Mouse (Mus musculus) splenic B cell, adult 2 months (primary cell): ENCODE data around the gene Rad51d.
"Not testable (repeated sequence)": the region's sequence is repeated elsewhere in the genome, so short reads cannot be mapped to it uniquely, and the experiment has no call there.

Source experiments
- DNase-seq: peaks from one replicate; pipeline ENCODE4 v3.0.0-alpha.2; 2011; ENCODE audit warnings: low read depth, low spot score
- H3K27me3 ChIP-seq: 2 replicates; pipeline ENCODE4 v1.6.1; 2012; ENCODE audit warnings: mild to moderate bottlenecking, low read length, moderate library complexity, mixed read lengths; ENCODE audit not compliant: control insufficient read depth, poor library complexity, insufficient read depth, severe bottlenecking
- H3K36me3 ChIP-seq: 2 replicates; pipeline ENCODE4 v1.6.1; 2012; ENCODE audit warnings: mild to moderate bottlenecking, low read length, moderate library complexity, mixed read lengths; ENCODE audit not compliant: control insufficient read depth, poor library complexity, insufficient read depth, severe bottlenecking

Gene Rad51d

GRCm38 (mm10) chr11:82854111-82854510, 36.3 kb downstream of the Rad51d start:
- H3K27me3 ChIP-seq = no peaks in the 10 kb centered on the region
- no peak for DNase-seq

GRCm38 (mm10) chr11:82852958-82853357, 37.5 kb downstream of the Rad51d start:
- no peak for DNase-seq

More at GRCm38 (mm10) chr11:82854111-82854510, 36.3 kb downstream of the Rad51d start:
- H3K36me3 ChIP-seq = no peaks in the 10 kb centered on the region

GRCm38 (mm10) chr11:82852540-82852939, 37.9 kb downstream of the Rad51d start:
- Histone ChIP-seq H3K27me3 (no peaks in the 10 kb centered on the region), H3K36me3 (no peaks in the 10 kb centered on the region)
- DNase-seq = no peak

More at GRCm38 (mm10) chr11:82852958-82853357, 37.5 kb downstream of the Rad51d start:
- Histone ChIP-seq H3K27me3 (no peaks in the 10 kb centered on the region), H3K36me3 (no peaks in the 10 kb centered on the region)

- H3K36me3 ChIP-seq = no peaks in the 10 kb centered on the region
- no peak for DNase-seq
- no peaks in the 10 kb centered on the region for H3K27me3 ChIP-seq
Observed at GRCm38 (mm10) chr11:82852115-82852514, 38.3 kb downstream of the Rad51d start.

- Histone ChIP-seq H3K27me3 (no peaks in the 10 kb centered on the region), H3K36me3 (no peaks in the 10 kb centered on the region)
- DNase-seq = no peak
Observed at GRCm38 (mm10) chr11:82850259-82850658, 40.2 kb downstream of the Rad51d start.

GRCm38 (mm10) chr11:82847571-82848000, 42.8 kb downstream of the Rad51d start:
- DNase-seq = no peak
- Histone ChIP-seq H3K36me3 (no peaks in the 10 kb centered on the region), H3K27me3 (no peaks in the 10 kb centered on the region)

GRCm38 (mm10) chr11:82846938-82847337, 43.5 kb downstream of the Rad51d start:
- Histone ChIP-seq H3K27me3 (no peaks in the 10 kb centered on the region), H3K36me3 (no peaks in the 10 kb centered on the region)
- DNase-seq = no peak

- H3K36me3 ChIP-seq = no peaks in the 10 kb centered on the region
- H3K27me3 ChIP-seq = no peaks in the 10 kb centered on the region
- DNase-seq = no peak
Observed at GRCm38 (mm10) chr11:82846079-82846436, 44.4 kb downstream of the Rad51d start.

- Histone ChIP-seq H3K36me3 (no peaks in the 10 kb centered on the region), H3K27me3 (no peaks in the 10 kb centered on the region)
- DNase-seq = peak; percentile 67
Observed at GRCm38 (mm10) chr11:82845415-82846078, 44.9 kb downstream of the Rad51d start.

- no peak for DNase-seq
- Histone ChIP-seq H3K36me3 (no peaks in the 10 kb centered on the region), H3K27me3 (no peaks in the 10 kb centered on the region)
Observed at GRCm38 (mm10) chr11:82844771-82845414, 45.5 kb downstream of the Rad51d start.

- Histone ChIP-seq H3K36me3 (no peaks in the 10 kb centered on the region), H3K27me3 (no peaks in the 10 kb centered on the region)
- DNase-seq = no peak
Observed at GRCm38 (mm10) chr11:82838511-82838910, 51.9 kb downstream of the Rad51d start.

- no peaks in the 10 kb centered on the region for H3K36me3 ChIP-seq
- H3K27me3 ChIP-seq = no peaks in the 10 kb centered on the region
- no peak for DNase-seq
Observed at GRCm38 (mm10) chr11:82837848-82838247, 52.6 kb downstream of the Rad51d start.

- Histone ChIP-seq H3K36me3 (no peaks in the 10 kb centered on the region), H3K27me3 (no peaks in the 10 kb centered on the region)
- DNase-seq = no peak
Observed at GRCm38 (mm10) chr11:82837192-82837591, 53.2 kb downstream of the Rad51d start.

- 0 out of 2 replicates have a peak, but pooled peaks cover 2% of the 10 kb centered on the region for H3K36me3 ChIP-seq
- peak; percentile 5 for DNase-seq
- no peaks in the 10 kb centered on the region for H3K27me3 ChIP-seq
Observed at GRCm38 (mm10) chr11:82835616-82836432, 54.6 kb downstream of the Rad51d start.

GRCm38 (mm10) chr11:82834359-82834758, 56.1 kb downstream of the Rad51d start:
- H3K27me3 ChIP-seq, H3K36me3 ChIP-seq, DNase-seq: not testable (repeated sequence)
